Mouse (Mus musculus) retina, embryonic 14.5 days (tissue): ENCODE data around the gene Chp1.
"Not testable (repeated sequence)": the region's sequence is repeated elsewhere in the genome, so short reads cannot be mapped to it uniquely, and the experiment has no call there.

Source experiments
- DNase-seq: peaks from one replicate; pipeline ENCODE4 v3.0.0-alpha.2; 2015; ENCODE audit warnings: low spot score

Gene Chp1

GRCm38 (mm10) chr2:119566182-119566855 is 18.8 kb downstream of the Chp1 start:
- no peak for DNase-seq

- DNase-seq: no peak
Observed at GRCm38 (mm10) chr2:119572471-119572870, 25.0 kb downstream of the Chp1 start.

- no peak for DNase-seq
Observed at GRCm38 (mm10) chr2:119581571-119581970, 34.1 kb downstream of the Chp1 start.

GRCm38 (mm10) chr2:119583439-119583838 is 35.9 kb downstream of the Chp1 start:
- no peak for DNase-seq

GRCm38 (mm10) chr2:119584282-119584681 is 36.8 kb downstream of the Chp1 start:
- DNase-seq: no peak

- peak; percentile 75 for DNase-seq
Observed at GRCm38 (mm10) chr2:119587383-119587782, 39.9 kb downstream of the Chp1 start.

- no peak for DNase-seq
Observed at GRCm38 (mm10) chr2:119591247-119591646, 43.8 kb downstream of the Chp1 start.

- no peak for DNase-seq
Observed at GRCm38 (mm10) chr2:119593765-119594112, 46.2 kb downstream of the Chp1 start.

GRCm38 (mm10) chr2:119594113-119594981 is 46.9 kb downstream of the Chp1 start:
- DNase-seq: peak; percentile 99

- no peak for DNase-seq
Observed at GRCm38 (mm10) chr2:119595308-119595707, 47.8 kb downstream of the Chp1 start.

- DNase-seq: no peak
Observed at GRCm38 (mm10) chr2:119596781-119597330, 49.4 kb downstream of the Chp1 start.

- DNase-seq: no peak
Observed at GRCm38 (mm10) chr2:119601027-119601426, 53.5 kb downstream of the Chp1 start.

- DNase-seq: not testable (repeated sequence)
Observed at GRCm38 (mm10) chr2:119601575-119601974, 54.1 kb downstream of the Chp1 start.

- no peak for DNase-seq
Observed at GRCm38 (mm10) chr2:119602488-119602887, 55.0 kb downstream of the Chp1 start.

GRCm38 (mm10) chr2:119603909-119604308 is 56.4 kb downstream of the Chp1 start:
- no peak for DNase-seq

GRCm38 (mm10) chr2:119605361-119605973 is 58.0 kb downstream of the Chp1 start:
- no peak for DNase-seq

- DNase-seq: no peak
Observed at GRCm38 (mm10) chr2:119607023-119607422, 59.5 kb downstream of the Chp1 start.

- DNase-seq: no peak
Observed at GRCm38 (mm10) chr2:119617841-119618198, 70.3 kb downstream of the Chp1 start.

GRCm38 (mm10) chr2:119618199-119618982 is 70.9 kb downstream of the Chp1 start, which contains the start of the genes Nusap1 and Oip5:
TSS of gene Nusap1 (plus strand) at chr2:119618298.
TSS of gene Oip5 (minus strand) at chr2:119618469.
- peak; percentile 97 for DNase-seq

GRCm38 (mm10) chr2:119619002-119619401 is 71.5 kb downstream of the Chp1 start:
- DNase-seq: not testable (repeated sequence)

- no peak for DNase-seq
Observed at GRCm38 (mm10) chr2:119621302-119621701, 73.8 kb downstream of the Chp1 start.
